Mouse (Mus musculus): Measurements from ENCODE around the gene Mettl7a3. TPM values are rescaled to one million over a fixed set of nuclear protein-coding genes. Genes with fewer than 3 reads are reported as not detected.
"Not testable (repeated sequence)": the region's sequence is repeated elsewhere in the genome, so short reads cannot be mapped to it uniquely, and the experiment has no call there.

Gene Mettl7a3
- polyA plus RNA-seq, 1 experiment from 2014 or later, result not detected

- not testable (repeated sequence) for H3K4me3 ChIP-seq (replicated peaks); H3K27me3 ChIP-seq (replicated peaks); H3K27ac ChIP-seq; H3K9ac ChIP-seq; H3K36me3 ChIP-seq; H3K4me2 ChIP-seq; ATAC-seq (ENCODE audit: insufficient read depth, low FRiP score, low read depth); H3K9me3 ChIP-seq; H3K4me1 ChIP-seq
- WGBS, result 54% methylated on average over 3 of the region's 10 CpGs
These were observed 2.4 kb upstream of the Mettl7a3 start for GRCm38 (mm10) chr15:100332077-100332961.

GRCm38 (mm10) chr15:100337328-100337727, 2.6 kb downstream of the Mettl7a3 start:
- H3K4me3 ChIP-seq (replicated peaks); ATAC-seq (ENCODE audit: insufficient read depth, low FRiP score, low read depth); H3K27me3 ChIP-seq (replicated peaks); H3K9ac ChIP-seq; H3K27ac ChIP-seq; H3K36me3 ChIP-seq; H3K4me2 ChIP-seq; H3K9me3 ChIP-seq; H3K4me1 ChIP-seq: not testable (repeated sequence)

- H3K36me3 ChIP-seq; ATAC-seq (ENCODE audit: insufficient read depth, low FRiP score, low read depth); H3K4me2 ChIP-seq; H3K9me3 ChIP-seq; H3K27me3 ChIP-seq (replicated peaks); H3K4me3 ChIP-seq (replicated peaks); H3K4me1 ChIP-seq; H3K27ac ChIP-seq; H3K9ac ChIP-seq: not testable (repeated sequence)
- 30% methylated on average over 10 of the region's 10 CpGs for WGBS
These were observed 3.1 kb downstream of the Mettl7a3 start for GRCm38 (mm10) chr15:100337847-100338246.

- H3K4me3 ChIP-seq (replicated peaks); H3K4me1 ChIP-seq; H3K36me3 ChIP-seq; H3K9me3 ChIP-seq; H3K27me3 ChIP-seq (replicated peaks); ATAC-seq (ENCODE audit: insufficient read depth, low FRiP score, low read depth); H3K27ac ChIP-seq; H3K9ac ChIP-seq; H3K4me2 ChIP-seq: not testable (repeated sequence)
- 31% methylated on average over 4 of the region's 5 CpGs for WGBS
These were observed 6.7 kb downstream of the Mettl7a3 start for GRCm38 (mm10) chr15:100341314-100341980.

- H3K4me2 ChIP-seq, result no peak overlapping the region
- no peak overlapping the region for H3K4me3 ChIP-seq (replicated peaks)
- no peak overlapping the region for H3K27ac ChIP-seq
- H3K9ac ChIP-seq, result no peak overlapping the region
- H3K4me1 ChIP-seq, result no peaks in the 10 kb centered on the region; the same call in 1 of the 2 replicates
- H3K36me3 ChIP-seq, result no peaks in the 10 kb centered on the region
- H3K9me3 ChIP-seq, result no peaks in the 10 kb centered on the region
- H3K27me3 ChIP-seq (replicated peaks), result no peaks in the 10 kb centered on the region
- ATAC-seq (ENCODE audit: insufficient read depth, low FRiP score, low read depth), result no peak
These were observed 10.8 kb downstream of the Mettl7a3 start for GRCm38 (mm10) chr15:100345484-100345883.

GRCm38 (mm10) chr15:100346761-100347160, 12.0 kb downstream of the Mettl7a3 start:
- no peaks in the 10 kb centered on the region for H3K36me3 ChIP-seq
- no peak overlapping the region for H3K27ac ChIP-seq
- no peak overlapping the region for H3K4me3 ChIP-seq (replicated peaks)
- no peaks in the 10 kb centered on the region for H3K27me3 ChIP-seq (replicated peaks)
- H3K9ac ChIP-seq, result no peak overlapping the region
- H3K4me1 ChIP-seq, result no peaks in the 10 kb centered on the region; the same call in 1 of the 2 replicates
- no peaks in the 10 kb centered on the region for H3K9me3 ChIP-seq
- ATAC-seq (ENCODE audit: insufficient read depth, low FRiP score, low read depth), result peak; percentile 50; the same call in 1 of the 2 replicates
- WGBS, result 67% methylated on average over 14 of the region's 14 CpGs
- H3K4me2 ChIP-seq, result no peak overlapping the region

GRCm38 (mm10) chr15:100349496-100349895, 14.8 kb downstream of the Mettl7a3 start:
- H3K4me3 ChIP-seq (replicated peaks), result no peak overlapping the region
- no peaks in the 10 kb centered on the region for H3K9me3 ChIP-seq
- no peaks in the 10 kb centered on the region for H3K27me3 ChIP-seq (replicated peaks)
- no peak overlapping the region for H3K4me2 ChIP-seq
- H3K27ac ChIP-seq, result no peak overlapping the region
- no peaks in the 10 kb centered on the region for H3K36me3 ChIP-seq
- no peak for ATAC-seq (ENCODE audit: insufficient read depth, low FRiP score, low read depth)
- no peak overlapping the region for H3K9ac ChIP-seq
- no peaks in the 10 kb centered on the region; the same call in 1 of the 2 replicates for H3K4me1 ChIP-seq
- 14% methylated on average over 2 of the region's 2 CpGs for WGBS

GRCm38 (mm10) chr15:100351501-100352060, 16.9 kb downstream of the Mettl7a3 start:
- no peaks in the 10 kb centered on the region for H3K9me3 ChIP-seq
- WGBS, result 54% methylated on average over 6 of the region's 6 CpGs
- H3K27me3 ChIP-seq (replicated peaks), result no peaks in the 10 kb centered on the region
- H3K4me1 ChIP-seq, result no peaks in the 10 kb centered on the region; the same call in 1 of the 2 replicates
- H3K4me2 ChIP-seq, result no peak overlapping the region
- no peak overlapping the region for H3K27ac ChIP-seq
- H3K36me3 ChIP-seq, result no peaks in the 10 kb centered on the region
- H3K9ac ChIP-seq, result no peak overlapping the region
- H3K4me3 ChIP-seq (replicated peaks), result no peak overlapping the region
- no peak for ATAC-seq (ENCODE audit: insufficient read depth, low FRiP score, low read depth)

GRCm38 (mm10) chr15:100352711-100353250, 18.1 kb downstream of the Mettl7a3 start, which contains the start of the genes Methig1 and Mettl7a2:
Methig1 (plus strand) TSS chr15:100353149.
Mettl7a2 (plus strand) TSS chr15:100353200.
- no peak for ATAC-seq (ENCODE audit: insufficient read depth, low FRiP score, low read depth)
- H3K9me3 ChIP-seq, result no peaks in the 10 kb centered on the region
- no peaks in the 10 kb centered on the region for H3K36me3 ChIP-seq
- H3K4me1 ChIP-seq, result no peaks in the 10 kb centered on the region; the same call in 1 of the 2 replicates
- H3K9ac ChIP-seq, result no peak within 1 kb of the TSS
- no peak within 1 kb of the TSS for H3K4me2 ChIP-seq
- WGBS, result 84% methylated on average over 10 of the region's 10 CpGs
- no peaks in the 10 kb centered on the region for H3K27me3 ChIP-seq (replicated peaks)
- H3K4me3 ChIP-seq (replicated peaks), result no peak within 1 kb of the TSS
- H3K27ac ChIP-seq, result no peak within 1 kb of the TSS

GRCm38 (mm10) chr15:100353399-100353798, 18.7 kb downstream of the Mettl7a3 start:
- H3K27me3 ChIP-seq (replicated peaks); H3K27ac ChIP-seq; ATAC-seq (ENCODE audit: insufficient read depth, low FRiP score, low read depth); H3K4me3 ChIP-seq (replicated peaks); H3K4me1 ChIP-seq; H3K4me2 ChIP-seq; H3K9ac ChIP-seq; H3K9me3 ChIP-seq; H3K36me3 ChIP-seq: not testable (repeated sequence)
- 90% methylated on average over 22 of the region's 22 CpGs for WGBS

- Histone ChIP-seq H3K27ac (no peak overlapping the region), H3K4me3 (replicated peaks) (no peak overlapping the region), H3K9me3 (no peaks in the 10 kb centered on the region), H3K4me2 (no peak overlapping the region), H3K27me3 (replicated peaks) (no peaks in the 10 kb centered on the region), H3K36me3 (no peaks in the 10 kb centered on the region), H3K9ac (no peak overlapping the region), H3K4me1 (no peaks in the 10 kb centered on the region)
- no peak for ATAC-seq (ENCODE audit: insufficient read depth, low FRiP score, low read depth)
- 62% methylated on average over 5 of the region's 5 CpGs for WGBS
These were observed 21.1 kb downstream of the Mettl7a3 start for GRCm38 (mm10) chr15:100355876-100356275.

GRCm38 (mm10) chr15:100364242-100364641, 29.5 kb downstream of the Mettl7a3 start, which contains the start of gene Higd1c:
Higd1c (plus strand) TSS chr15:100364542.
- Histone ChIP-seq H3K9me3 (no peaks in the 10 kb centered on the region), H3K36me3 (no peaks in the 10 kb centered on the region), H3K9ac (no peak within 1 kb of the TSS), H3K27ac (no peak within 1 kb of the TSS), H3K4me1 (no peaks in the 10 kb centered on the region), H3K4me3 (replicated peaks) (no peak within 1 kb of the TSS), H3K27me3 (replicated peaks) (no peaks in the 10 kb centered on the region), H3K4me2 (no peak within 1 kb of the TSS)
- 63% methylated on average over 7 of the region's 7 CpGs for WGBS
- no peak for ATAC-seq (ENCODE audit: insufficient read depth, low FRiP score, low read depth)
